Mouse (Mus musculus): ENCODE data around the gene Eif4a3. TPM values are rescaled to one million over a fixed set of nuclear protein-coding genes. Genes with fewer than 3 reads are reported as not detected.
A peak's percentile ranks its signal among the peaks of the same experiment; 100 is the strongest.
"Not testable (repeated sequence)": the region's sequence is repeated elsewhere in the genome, so short reads cannot be mapped to it uniquely, and the experiment has no call there.

Eif4a3 gene
- polyA plus RNA-seq, 1 experiment from 2014 or later = 419 TPM

DNA sequence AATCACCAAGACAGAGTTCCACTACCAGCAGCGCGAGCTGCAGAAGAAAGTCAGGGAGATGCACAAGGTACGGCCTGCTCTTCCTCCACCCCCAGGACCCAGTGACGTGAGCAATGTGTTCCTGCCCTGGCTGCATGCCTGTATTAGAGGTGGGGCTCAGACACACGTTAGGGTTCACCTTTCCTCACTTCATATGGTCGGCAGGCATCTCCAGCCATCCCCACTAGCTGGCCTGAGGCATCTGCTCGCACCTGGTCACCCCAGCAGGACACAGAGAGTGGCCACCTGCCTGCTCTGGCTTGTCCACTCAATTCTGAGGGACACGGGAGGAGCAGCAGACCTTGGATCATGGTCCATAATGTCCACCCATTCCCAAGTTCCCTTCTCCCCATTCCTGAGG is 39.9 kb downstream of the Eif4a3 start:
- Histone ChIP-seq H3K4me1 (ENCODE audit: control insufficient read depth, insufficient read depth, low read length) (peaks cover 12% of the 10 kb centered on the region), H3K36me3 (ENCODE audit: control insufficient read depth, insufficient read depth, low read length) (no peaks in the 10 kb centered on the region), H3K9ac (ENCODE audit: low read depth, low read length) (no peak overlapping the region), H3K27ac (ENCODE audit: low read depth, low read length) (no peak overlapping the region), H3K4me3 (ENCODE audit: low read length) (no peak overlapping the region), H3K4me2 (replicated peaks; ENCODE audit: low read depth, low read length) (no peak overlapping the region), H3K27me3 (ENCODE audit: control insufficient read depth, insufficient read depth, low read length) (no peaks in the 10 kb centered on the region), H3K9me3 (ENCODE audit: control insufficient read depth, low read length) (no peaks in the 10 kb centered on the region)
- ATAC-seq (ENCODE audit: low FRiP score, low TSS enrichment) = no peak
- WGBS = 89% methylated on average over 8 of the region's 8 CpGs

- peaks cover 12% of the 10 kb centered on the region for H3K4me1 ChIP-seq (ENCODE audit: control insufficient read depth, insufficient read depth, low read length)
- 64% methylated on average over 23 of the region's 23 CpGs for WGBS
- no peaks in the 10 kb centered on the region for H3K36me3 ChIP-seq (ENCODE audit: control insufficient read depth, insufficient read depth, low read length)
- peak overlapping the region; percentile 17; the same call in 1 of the 2 replicates for H3K4me3 ChIP-seq (ENCODE audit: low read length)
- H3K4me2 ChIP-seq (replicated peaks; ENCODE audit: low read depth, low read length) = peak overlapping the region; percentile 31
- peak overlapping the region; percentile 1; the same call in 1 of the 2 replicates for H3K27ac ChIP-seq (ENCODE audit: low read depth, low read length)
- H3K27me3 ChIP-seq (ENCODE audit: control insufficient read depth, insufficient read depth, low read length) = no peaks in the 10 kb centered on the region
- ATAC-seq (ENCODE audit: low FRiP score, low TSS enrichment) = peak; percentile 74; the same call in 1 of the 2 replicates
- H3K9me3 ChIP-seq (ENCODE audit: control insufficient read depth, low read length) = no peaks in the 10 kb centered on the region
- peak overlapping the region; percentile 14; the same call in 1 of the 2 replicates for H3K9ac ChIP-seq (ENCODE audit: low read depth, low read length)
These were observed 41.1 kb downstream of the Eif4a3 start for GRCm38 (mm10) chr11:119258572-119259322.

DNA sequence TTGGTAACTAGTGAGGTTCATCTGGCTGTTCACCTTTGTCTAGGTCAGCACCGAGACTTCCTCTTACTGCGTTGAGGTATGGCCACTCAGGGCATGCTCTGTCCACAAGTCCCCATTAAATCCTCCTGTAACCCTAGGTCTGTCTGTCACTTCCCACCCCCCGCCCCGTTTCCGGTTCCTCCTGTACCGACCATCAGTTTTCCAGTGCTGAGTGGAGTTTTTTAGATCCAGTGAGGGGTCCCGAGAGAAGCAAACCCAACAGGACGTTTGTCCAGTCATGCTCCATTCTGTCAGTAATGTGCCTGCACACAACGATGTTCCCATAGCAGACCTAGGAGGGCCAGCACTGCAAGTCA is 41.7 kb downstream of the Eif4a3 start:
- 54% methylated on average over 9 of the region's 9 CpGs for WGBS
- no peak overlapping the region; the same call in 1 of the 2 replicates for H3K9ac ChIP-seq (ENCODE audit: low read depth, low read length)
- H3K27ac ChIP-seq (ENCODE audit: low read depth, low read length) = peak overlapping the region; percentile 1; the same call in 1 of the 2 replicates
- H3K4me1 ChIP-seq (ENCODE audit: control insufficient read depth, insufficient read depth, low read length) = peaks cover 12% of the 10 kb centered on the region
- no peak for ATAC-seq (ENCODE audit: low FRiP score, low TSS enrichment)
- H3K9me3 ChIP-seq (ENCODE audit: control insufficient read depth, low read length) = no peaks in the 10 kb centered on the region
- no peaks in the 10 kb centered on the region for H3K36me3 ChIP-seq (ENCODE audit: control insufficient read depth, insufficient read depth, low read length)
- no peaks in the 10 kb centered on the region for H3K27me3 ChIP-seq (ENCODE audit: control insufficient read depth, insufficient read depth, low read length)
- peak overlapping the region; percentile 17; the same call in 1 of the 2 replicates for H3K4me3 ChIP-seq (ENCODE audit: low read length)
- peak overlapping the region; percentile 31 for H3K4me2 ChIP-seq (replicated peaks; ENCODE audit: low read depth, low read length)

DNA sequence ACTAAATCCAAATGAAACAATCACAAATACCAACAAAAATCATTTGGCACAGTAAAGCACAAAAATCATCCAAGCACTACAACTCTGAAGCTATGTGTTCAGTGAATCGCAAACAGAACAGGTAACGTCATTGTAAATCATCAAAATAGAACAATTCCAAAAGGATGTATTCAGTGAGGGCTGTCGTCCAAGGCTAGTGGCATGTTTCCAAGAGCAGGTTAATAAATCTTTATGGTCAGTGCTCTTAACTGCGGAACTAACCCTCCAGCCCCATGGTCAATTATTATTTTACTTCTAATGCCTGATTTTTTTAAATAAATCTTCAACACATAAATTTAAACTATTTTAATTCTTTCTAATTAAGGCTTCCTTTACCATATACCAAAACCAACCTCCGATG is 43.3 kb downstream of the Eif4a3 start:
- H3K4me2 ChIP-seq (replicated peaks; ENCODE audit: low read depth, low read length); H3K27me3 ChIP-seq (ENCODE audit: control insufficient read depth, insufficient read depth, low read length); ATAC-seq (ENCODE audit: low FRiP score, low TSS enrichment); H3K9me3 ChIP-seq (ENCODE audit: control insufficient read depth, low read length); H3K36me3 ChIP-seq (ENCODE audit: control insufficient read depth, insufficient read depth, low read length); H3K27ac ChIP-seq (ENCODE audit: low read depth, low read length); H3K9ac ChIP-seq (ENCODE audit: low read depth, low read length); H3K4me3 ChIP-seq (ENCODE audit: low read length): not testable (repeated sequence)
- peaks cover 26% of the 10 kb centered on the region for H3K4me1 ChIP-seq (ENCODE audit: control insufficient read depth, insufficient read depth, low read length)
- WGBS = 39% methylated on average over 5 of the region's 5 CpGs

- peak; percentile 48 for ATAC-seq (ENCODE audit: low FRiP score, low TSS enrichment)
- Histone ChIP-seq H3K27me3 (ENCODE audit: control insufficient read depth, insufficient read depth, low read length) (no peaks in the 10 kb centered on the region), H3K27ac (ENCODE audit: low read depth, low read length) (no peak overlapping the region), H3K4me3 (ENCODE audit: low read length) (peak overlapping the region; percentile 13; the same call in 1 of the 2 replicates), H3K4me2 (replicated peaks; ENCODE audit: low read depth, low read length) (peak overlapping the region; percentile 36), H3K36me3 (ENCODE audit: control insufficient read depth, insufficient read depth, low read length) (no peaks in the 10 kb centered on the region), H3K9me3 (ENCODE audit: control insufficient read depth, low read length) (no peaks in the 10 kb centered on the region), H3K4me1 (ENCODE audit: control insufficient read depth, insufficient read depth, low read length) (peaks cover 28% of the 10 kb centered on the region), H3K9ac (ENCODE audit: low read depth, low read length) (no peak overlapping the region)
- WGBS = 9% methylated on average over 22 of the region's 22 CpGs
These were observed 46.9 kb downstream of the Eif4a3 start for GRCm38 (mm10) chr11:119252854-119253541.

DNA sequence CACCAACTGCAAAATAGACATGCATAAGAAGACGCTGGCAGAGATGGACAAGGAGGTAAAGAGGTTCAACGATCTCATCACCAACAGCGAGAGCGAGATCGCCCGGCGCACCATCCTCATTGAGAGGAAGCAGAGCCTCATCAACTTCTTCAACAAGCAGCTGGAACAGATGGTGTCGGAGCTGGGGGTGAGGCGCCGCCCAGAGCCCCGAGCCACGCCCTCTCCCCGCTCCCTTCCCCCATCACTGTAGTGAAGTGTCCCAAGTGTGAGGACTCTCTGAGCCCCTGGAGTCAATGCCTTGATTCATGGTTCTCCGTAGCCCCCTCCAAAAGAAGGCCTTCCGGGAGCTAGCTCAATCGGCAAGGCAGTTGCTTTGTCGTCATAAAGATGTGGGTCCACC is 48.9 kb downstream of the Eif4a3 start:
- 29% methylated on average over 17 of the region's 17 CpGs for WGBS
- no peak overlapping the region for H3K27ac ChIP-seq (ENCODE audit: low read depth, low read length)
- no peaks in the 10 kb centered on the region for H3K9me3 ChIP-seq (ENCODE audit: control insufficient read depth, low read length)
- no peak overlapping the region for H3K4me2 ChIP-seq (replicated peaks; ENCODE audit: low read depth, low read length)
- peaks cover 20% of the 10 kb centered on the region for H3K4me1 ChIP-seq (ENCODE audit: control insufficient read depth, insufficient read depth, low read length)
- H3K36me3 ChIP-seq (ENCODE audit: control insufficient read depth, insufficient read depth, low read length) = no peaks in the 10 kb centered on the region
- ATAC-seq (ENCODE audit: low FRiP score, low TSS enrichment) = no peak
- H3K9ac ChIP-seq (ENCODE audit: low read depth, low read length) = no peak overlapping the region
- no peak overlapping the region for H3K4me3 ChIP-seq (ENCODE audit: low read length)
- no peaks in the 10 kb centered on the region for H3K27me3 ChIP-seq (ENCODE audit: control insufficient read depth, insufficient read depth, low read length)

DNA sequence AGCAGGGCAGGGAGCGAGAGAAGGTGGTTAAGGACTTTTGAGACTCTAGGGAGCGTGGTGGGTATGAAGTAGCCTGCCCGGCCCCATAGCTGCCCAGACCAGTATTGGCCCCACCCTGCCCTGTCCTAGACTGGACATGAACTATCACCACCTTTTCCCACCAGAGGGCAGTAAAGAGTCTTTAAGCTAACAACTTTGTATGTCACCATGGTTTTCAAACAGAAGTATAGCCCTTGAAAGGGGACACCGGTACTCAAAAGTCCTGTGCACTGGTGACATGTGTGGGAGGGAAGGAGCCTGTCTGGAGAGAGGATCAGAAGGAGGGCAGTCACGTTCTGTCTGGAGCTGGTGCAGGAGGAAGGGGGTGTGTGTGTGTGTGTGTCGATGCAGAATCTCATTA is 50.9 kb downstream of the Eif4a3 start:
- peaks cover 20% of the 10 kb centered on the region for H3K4me1 ChIP-seq (ENCODE audit: control insufficient read depth, insufficient read depth, low read length)
- no peaks in the 10 kb centered on the region; the same call in 1 of the 2 replicates for H3K9me3 ChIP-seq (ENCODE audit: control insufficient read depth, low read length)
- H3K4me2 ChIP-seq (replicated peaks; ENCODE audit: low read depth, low read length) = no peak overlapping the region
- 18% methylated on average over 6 of the region's 6 CpGs for whole genome bisulfite sequencing
- H3K4me3 ChIP-seq (ENCODE audit: low read length) = no peak overlapping the region
- H3K36me3 ChIP-seq (ENCODE audit: control insufficient read depth, insufficient read depth, low read length) = no peaks in the 10 kb centered on the region
- ATAC-seq (ENCODE audit: low FRiP score, low TSS enrichment) = peak; percentile 77
- H3K9ac ChIP-seq (ENCODE audit: low read depth, low read length) = no peak overlapping the region
- H3K27ac ChIP-seq (ENCODE audit: low read depth, low read length) = no peak overlapping the region
- H3K27me3 ChIP-seq (ENCODE audit: control insufficient read depth, insufficient read depth, low read length) = no peaks in the 10 kb centered on the region

- WGBS = 94% methylated on average over 6 of the region's 6 CpGs
- not testable (repeated sequence) for H3K27me3 ChIP-seq (ENCODE audit: control insufficient read depth, insufficient read depth, low read length); H3K9me3 ChIP-seq (ENCODE audit: control insufficient read depth, low read length); H3K9ac ChIP-seq (ENCODE audit: low read depth, low read length); H3K4me3 ChIP-seq (ENCODE audit: low read length); H3K4me2 ChIP-seq (replicated peaks; ENCODE audit: low read depth, low read length); H3K4me1 ChIP-seq (ENCODE audit: control insufficient read depth, insufficient read depth, low read length); H3K36me3 ChIP-seq (ENCODE audit: control insufficient read depth, insufficient read depth, low read length); ATAC-seq (ENCODE audit: low FRiP score, low TSS enrichment); H3K27ac ChIP-seq (ENCODE audit: low read depth, low read length)
These were observed 54.3 kb downstream of the Eif4a3 start for GRCm38 (mm10) chr11:119245543-119245942.

DNA sequence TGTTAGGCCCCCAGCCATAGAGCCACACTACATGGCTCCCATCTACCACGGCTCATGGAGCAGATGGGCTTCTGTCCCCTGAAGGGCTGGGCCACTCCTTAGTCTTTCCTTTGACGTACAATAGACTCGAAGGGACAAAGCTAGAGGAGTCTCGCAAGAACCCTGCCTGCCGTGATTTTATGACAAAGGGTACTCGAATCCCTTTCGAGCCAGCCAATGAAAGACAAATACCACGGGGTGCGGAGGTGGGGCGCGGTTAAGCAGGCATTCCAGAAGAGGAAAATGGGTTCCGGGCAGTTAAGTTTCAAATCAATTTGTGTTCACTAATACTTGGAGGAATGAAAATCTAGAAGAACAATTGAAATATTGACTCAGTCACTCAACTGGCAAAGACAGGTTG is 60.4 kb downstream of the Eif4a3 start:
- Histone ChIP-seq H3K9ac (ENCODE audit: low read depth, low read length) (no peak overlapping the region), H3K27me3 (ENCODE audit: control insufficient read depth, insufficient read depth, low read length) (no peaks in the 10 kb centered on the region), H3K36me3 (ENCODE audit: control insufficient read depth, insufficient read depth, low read length) (no peaks in the 10 kb centered on the region), H3K9me3 (ENCODE audit: control insufficient read depth, low read length) (no peaks in the 10 kb centered on the region; the same call in 1 of the 2 replicates), H3K4me2 (replicated peaks; ENCODE audit: low read depth, low read length) (no peak overlapping the region), H3K4me1 (ENCODE audit: control insufficient read depth, insufficient read depth, low read length) (0 out of 2 replicates have a peak, but pooled peaks cover 4% of the 10 kb centered on the region), H3K4me3 (ENCODE audit: low read length) (no peak overlapping the region), H3K27ac (ENCODE audit: low read depth, low read length) (no peak overlapping the region)
- ATAC-seq (ENCODE audit: low FRiP score, low TSS enrichment) = no peak
- WGBS = 68% methylated on average over 12 of the region's 12 CpGs

Data from kidney, embryonic 14.5 days (tissue).